Mouse (Mus musculus) layer of hippocampus, postnatal 10 days (tissue): Measurements from ENCODE around the gene Rock2. TPM values are rescaled to one million over a fixed set of nuclear protein-coding genes. Genes with fewer than 3 reads are reported as not detected.

Experiments used
- DNase-seq, 2 experiments: peaks; one replicate each; pipeline ENCODE4 v3.0.0; 2021; ENCODE audit warnings: low spot score in 2 of 2
- total RNA-seq, 2 experiments: library from RNA; stranded (reverse); gene quantifications; 2 replicates each; pipeline ENCODE4 v1.2.3; 2021

Gene Rock2
- total RNA-seq, 2 experiments from 2014 or later = 79.1 to 79.4 TPM

DNA sequence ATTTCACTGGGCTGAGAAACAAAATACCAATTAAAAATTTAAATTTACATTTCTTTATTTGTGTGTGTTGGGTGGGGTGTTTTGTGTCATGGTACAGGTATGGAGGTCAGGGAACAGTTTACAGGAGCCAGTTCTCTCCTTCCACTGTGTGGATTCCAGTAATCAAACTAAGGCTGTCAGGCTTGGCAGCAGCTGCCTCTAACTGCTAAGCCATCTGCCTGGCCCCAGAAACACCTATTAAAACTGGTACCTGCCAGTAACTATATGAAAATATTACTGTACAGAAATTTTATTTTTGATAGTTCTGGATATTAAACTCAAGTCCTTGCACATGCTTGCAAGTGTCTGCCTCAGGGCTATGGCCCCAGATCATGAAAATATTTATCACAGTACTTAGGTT, 4.1 kb downstream of the Rock2 start:
- DNase-seq = no peak

DNA sequence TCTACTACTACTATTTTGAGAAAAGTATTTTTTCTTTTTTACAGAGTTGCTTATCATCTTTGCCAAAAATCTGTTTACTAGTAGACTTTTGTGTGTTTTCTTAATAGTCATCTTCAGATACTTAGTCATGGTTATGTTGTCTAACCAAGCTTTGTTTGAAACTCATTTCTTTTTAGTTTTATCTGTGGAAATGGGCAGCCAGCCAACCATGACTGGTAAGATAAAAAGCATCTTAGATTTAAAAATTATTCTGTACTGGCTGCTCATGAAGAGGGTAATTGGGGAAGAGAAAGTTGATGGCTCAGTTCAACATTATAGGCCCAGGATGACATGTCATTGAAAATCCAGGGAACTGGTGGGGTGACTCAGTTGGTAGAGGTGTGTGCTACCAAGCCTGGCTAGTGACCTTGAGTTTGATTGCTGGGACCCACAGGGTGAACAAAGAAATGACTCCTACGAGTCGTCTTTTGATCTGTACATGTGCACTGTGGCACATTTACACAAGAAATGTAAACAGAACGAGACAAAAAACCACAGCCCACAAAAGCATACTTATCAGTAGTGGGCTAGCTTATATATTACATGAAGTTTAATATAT, 6.0 kb downstream of the Rock2 start:
- DNase-seq = no peak

DNA sequence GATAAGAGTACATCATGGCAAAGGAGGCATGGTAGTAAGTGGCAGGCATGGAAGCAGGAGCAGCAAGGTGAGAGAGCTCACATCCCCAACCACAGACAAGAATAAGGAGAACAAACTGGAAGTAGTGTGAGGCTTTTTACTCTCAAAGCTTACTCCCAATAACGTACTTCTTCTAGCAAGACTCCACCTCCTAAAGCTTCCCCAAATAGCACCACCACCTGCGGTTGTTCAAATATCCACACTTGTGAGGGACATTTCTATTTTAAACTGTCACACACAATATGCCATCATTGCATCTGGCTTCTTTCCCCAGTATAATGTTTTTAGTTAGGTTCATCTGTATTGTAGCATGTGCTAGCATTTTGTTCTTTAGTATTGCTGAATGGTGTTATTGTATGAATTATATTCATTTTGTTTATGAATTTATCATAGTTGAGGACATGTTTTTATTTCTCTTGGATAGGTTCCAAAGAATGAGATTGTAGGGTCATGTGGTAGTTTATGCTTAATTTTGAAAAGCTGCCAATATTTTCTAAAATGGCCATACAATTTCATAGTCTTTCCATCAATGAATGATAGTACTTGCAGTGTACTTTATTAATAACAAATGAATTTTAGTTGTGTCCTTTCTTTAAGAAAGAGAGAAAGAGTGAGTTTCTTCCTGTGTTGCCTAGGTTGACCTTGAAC, 9.4 kb downstream of the Rock2 start:
- DNase-seq = no peak

DNA sequence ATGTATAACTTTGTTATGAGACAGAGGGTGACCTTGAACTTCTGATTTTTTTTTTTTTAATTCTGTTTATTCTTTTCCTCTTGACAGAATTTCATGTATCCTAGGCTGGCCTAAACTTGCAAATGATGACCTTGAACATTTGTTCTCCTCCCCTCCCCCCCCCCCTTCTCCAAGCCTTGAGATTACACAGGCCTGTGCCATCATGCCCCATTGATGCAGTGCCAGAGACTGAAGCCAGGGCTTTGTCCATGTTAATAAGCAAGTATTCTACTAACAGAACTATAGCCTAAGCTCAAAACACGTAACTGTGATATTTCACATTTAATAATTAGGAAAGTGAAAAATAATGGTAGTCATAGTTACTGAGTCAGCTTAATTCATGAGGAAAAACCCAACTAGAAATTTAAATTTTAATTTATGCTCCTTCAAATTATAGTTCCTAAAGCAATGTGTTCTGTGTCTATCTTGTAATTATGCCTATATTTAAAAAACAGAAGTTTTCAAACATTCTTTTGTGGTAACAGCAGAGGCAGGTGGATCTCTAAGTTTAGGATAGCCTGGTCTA, 12.7 kb downstream of the Rock2 start:
- no peak for DNase-seq

DNA sequence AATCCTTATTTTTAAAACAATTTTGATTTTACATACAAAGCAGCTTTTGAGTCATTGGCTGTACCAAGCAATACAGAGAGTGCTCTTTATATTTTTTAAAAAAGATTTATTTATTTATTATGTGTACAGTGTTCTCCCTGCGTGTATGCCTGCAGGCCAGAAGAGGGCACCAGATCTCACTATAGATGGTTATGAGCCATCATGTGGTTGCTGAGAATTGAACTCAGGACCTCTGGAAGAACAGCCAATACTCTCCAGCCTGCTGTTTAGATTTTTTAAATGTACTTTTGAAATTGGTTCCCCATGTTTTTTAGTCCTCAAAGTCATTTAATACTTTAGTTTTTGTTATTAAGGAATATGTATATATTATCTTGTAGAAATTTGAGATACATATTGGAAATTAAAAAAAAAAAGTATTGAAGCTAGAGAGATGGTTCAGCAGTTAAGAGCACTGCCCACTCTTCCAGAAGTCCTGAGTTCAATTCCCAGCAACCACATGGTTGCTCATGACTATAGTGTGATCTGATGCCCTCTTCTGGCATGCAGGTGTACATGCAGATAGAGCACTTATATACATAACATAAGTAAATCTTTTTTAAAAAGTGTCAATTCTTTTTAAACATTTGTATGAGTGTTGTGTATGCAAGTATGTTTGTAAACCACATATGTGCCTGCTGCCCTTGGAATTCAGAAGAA, 13.4 kb downstream of the Rock2 start:
- DNase-seq = no peak

DNA sequence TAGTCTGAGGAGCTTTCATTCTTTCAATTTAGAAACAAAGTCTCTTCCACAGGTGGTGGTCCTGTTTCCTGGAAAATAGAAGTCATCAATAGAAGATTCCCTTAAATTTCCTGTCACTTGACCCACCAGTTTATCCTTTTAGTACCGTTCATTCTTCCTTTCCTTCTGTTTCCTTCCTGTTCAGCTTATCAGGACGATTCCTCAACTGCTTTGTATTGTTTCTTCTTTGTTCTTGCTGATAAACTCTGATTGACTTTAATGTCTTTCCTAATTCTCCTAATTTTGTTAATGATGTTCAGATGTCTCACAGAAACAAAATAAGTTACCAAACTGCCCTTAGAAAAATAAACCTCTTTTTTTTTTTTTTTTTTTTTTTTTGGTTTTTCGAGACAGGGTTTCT, 16.8 kb downstream of the Rock2 start:
- DNase-seq = no peak

DNA sequence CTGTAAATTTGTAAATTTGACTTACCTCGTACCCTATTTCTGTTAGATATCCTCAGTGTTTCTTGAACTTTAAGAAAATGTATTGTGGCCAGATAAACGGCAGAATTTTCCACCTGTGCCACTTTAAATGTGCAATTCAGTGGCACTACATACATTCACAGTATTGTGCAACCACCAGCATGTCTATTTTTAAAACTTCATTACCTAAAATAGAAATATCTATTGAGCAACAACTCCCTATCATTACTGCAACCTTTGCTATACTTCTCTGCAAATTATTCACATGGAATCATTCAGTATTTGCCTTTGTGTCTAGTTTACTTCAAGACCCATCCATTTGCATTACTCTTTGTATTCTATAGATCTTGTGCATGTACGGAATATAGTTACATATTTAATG, 17.9 kb downstream of the Rock2 start:
- no peak for DNase-seq

DNA sequence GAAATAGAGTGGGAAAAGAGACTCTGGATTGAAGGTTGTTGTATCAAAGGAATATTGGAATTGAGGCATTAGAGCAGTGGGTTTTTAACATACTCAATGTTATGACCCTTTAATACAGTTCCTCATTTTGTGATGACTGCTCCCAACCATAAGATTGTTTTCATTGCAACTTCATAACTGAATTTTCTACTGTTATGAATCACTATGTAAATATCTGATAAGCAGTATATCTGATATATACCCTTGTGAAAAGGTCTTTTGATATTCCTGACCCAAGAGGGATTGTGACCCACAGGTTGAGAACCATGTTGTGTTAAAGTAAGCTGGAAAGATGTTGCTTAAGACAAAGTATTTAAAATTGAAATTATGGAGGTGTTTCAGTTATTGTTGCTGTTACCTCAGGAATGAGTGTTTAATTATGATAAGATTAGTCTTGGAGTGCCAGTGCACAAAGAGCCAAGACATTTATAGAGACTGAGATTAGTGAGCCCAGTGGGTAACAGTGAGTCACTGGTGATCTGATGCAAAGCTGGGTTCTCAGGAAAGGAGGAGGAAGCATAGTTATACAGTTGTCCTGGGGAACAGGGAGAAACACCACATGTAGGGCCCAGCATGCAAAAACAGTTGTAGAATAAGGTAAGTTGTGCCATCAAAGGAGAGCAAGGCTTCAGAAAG, 25.6 kb downstream of the Rock2 start:
- DNase-seq = no peak

DNA sequence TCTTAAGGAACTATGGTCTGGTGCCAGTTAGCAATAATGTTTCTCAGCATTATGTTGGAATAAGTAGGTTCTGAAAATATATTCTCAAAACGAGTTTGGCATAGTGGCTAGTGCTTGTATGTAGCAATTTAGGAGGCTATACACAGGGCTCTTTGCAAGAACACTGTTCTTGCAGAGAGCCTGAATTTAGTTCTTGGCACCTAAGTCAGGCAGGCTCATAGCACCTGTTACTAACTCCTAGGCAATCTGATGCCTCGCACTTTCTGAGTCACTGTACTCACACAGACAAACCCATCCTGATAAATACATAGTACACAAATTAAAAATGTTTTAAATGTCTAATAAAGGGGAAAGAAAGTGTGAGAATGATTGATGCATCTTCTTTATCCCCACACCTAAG, 33.2 kb downstream of the Rock2 start:
- DNase-seq = no peak

DNA sequence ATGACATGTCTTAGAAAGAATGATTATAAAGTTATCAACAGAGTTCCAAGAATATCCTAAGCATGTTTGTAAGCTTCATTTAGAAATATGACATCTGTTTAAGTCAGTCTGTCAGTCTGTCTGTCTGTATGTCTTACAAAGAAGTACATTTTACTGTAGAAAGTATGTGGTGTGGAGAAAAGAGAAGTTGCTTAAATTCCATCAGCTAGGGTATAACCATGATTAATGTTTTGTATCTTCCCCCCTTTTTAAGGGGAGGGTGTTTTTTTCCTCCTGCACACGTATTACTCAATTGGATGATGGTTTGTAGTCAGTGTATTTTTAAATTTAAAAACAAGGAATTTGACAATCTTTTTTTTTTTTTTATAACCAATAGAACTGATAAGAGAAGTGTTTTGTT, 39.7 kb downstream of the Rock2 start:
- DNase-seq = no peak

DNA sequence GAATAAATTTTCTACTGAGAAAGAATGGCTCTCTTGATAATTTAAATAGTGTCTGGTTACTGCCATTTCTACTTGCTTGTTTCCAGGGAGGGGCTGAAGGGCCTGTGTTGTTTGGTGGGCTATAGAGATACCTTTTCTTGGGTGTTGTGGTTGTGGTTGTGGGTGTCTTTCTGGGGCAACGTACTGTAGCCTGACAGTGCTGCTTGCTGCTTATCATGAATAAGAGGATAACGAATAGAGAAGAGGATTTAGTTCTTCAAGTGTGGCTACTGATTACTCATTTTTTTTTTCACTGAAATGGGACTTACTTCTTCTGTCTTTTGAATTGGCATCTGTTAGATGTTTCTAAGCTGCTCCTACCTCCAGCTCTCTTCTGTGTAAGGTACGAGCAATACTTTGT, 47.3 kb downstream of the Rock2 start:
- no peak for DNase-seq

DNA sequence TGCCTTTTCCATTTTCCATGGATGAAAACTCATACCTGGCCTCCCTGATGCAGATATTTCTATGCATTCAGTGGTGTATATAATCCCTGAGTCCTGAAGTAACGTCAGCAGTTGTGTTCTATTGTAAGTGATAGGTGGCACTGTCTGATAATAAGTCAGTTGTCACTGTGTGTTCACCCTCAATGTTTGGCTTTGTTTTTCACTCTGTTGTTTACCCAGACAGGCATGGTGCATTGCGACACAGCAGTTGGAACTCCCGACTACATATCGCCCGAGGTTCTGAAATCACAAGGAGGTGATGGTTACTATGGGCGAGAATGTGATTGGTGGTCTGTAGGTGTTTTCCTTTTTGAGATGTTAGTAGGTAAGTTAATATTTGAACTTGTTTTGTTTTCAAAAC, 53.5 kb downstream of the Rock2 start:
- DNase-seq = no peak

DNA sequence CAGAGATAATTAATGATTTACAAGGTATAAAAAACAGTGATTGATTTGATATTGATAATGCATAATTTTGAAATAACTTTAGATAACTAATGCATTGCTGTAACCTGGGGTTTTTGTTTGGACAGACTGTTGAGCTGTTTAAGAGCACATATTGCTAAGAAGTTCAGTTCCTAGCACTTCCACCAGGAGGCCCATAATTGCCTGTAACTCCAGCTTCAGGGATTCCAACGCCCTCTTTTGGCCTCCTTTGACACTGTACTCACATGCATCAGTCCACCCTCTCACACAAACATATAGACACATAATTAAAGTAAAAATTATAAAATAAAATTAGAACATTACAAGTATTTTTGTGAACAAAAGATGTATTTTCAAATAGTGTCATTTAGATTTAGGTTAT, 64.2 kb downstream of the Rock2 start:
- no peak for DNase-seq

DNA sequence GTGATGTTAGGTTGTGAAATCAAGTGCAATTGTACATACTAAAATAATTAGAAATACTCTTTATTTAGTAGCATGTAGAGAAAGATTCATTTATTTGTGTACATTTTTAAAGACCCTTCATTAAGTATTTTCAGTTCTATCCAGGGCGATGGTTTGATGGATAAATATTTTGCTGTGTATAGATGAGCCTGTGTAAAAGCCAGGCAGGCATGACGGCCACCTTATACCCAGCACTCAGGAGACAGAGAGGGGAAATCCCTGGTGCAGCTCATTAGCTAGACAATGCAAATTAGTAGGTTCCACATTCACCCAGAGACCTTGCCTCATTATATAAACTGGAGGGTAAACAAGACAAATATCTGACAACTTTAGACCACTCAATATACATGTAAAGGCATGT, 68.7 kb downstream of the Rock2 start:
- no peak for DNase-seq

DNA sequence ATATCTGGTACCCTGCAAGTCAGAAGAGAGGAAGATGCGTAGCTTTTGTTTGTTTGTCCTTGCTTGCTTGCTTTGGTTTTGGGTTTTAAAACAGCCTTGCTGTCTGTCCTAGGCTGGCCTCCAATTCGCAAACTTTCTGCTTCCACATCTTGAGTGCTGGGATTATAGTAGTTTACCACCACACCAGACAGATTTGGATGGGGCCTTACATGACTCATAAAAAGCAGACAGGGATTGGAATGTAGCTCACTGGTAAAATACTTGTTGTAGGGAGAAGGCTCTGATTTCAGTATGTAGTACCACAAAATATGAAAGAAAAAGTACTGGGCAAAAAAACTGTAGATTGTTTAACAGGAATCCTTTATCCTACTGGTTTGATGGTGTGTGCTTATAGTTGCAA, 72.1 kb downstream of the Rock2 start:
- no peak for DNase-seq

DNA sequence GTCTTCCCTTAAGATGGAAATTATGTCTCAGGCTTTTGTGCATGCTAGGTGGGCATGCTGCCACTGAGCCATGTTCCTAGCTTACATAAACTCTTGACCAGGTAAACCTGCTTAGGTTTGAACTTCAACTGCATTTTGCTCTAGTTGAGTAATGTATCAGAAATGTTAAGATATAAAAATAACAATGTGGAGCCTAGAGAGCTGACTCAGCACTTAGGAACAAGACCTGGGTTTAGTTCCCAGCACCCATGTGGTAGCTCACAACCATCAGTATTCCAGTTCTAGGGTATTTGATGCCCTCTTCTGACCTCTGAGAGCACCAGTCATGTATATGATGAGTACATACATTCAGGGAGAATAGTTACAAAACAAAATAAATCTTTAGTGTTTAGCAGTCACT, 82.4 kb downstream of the Rock2 start:
- no peak for DNase-seq

DNA sequence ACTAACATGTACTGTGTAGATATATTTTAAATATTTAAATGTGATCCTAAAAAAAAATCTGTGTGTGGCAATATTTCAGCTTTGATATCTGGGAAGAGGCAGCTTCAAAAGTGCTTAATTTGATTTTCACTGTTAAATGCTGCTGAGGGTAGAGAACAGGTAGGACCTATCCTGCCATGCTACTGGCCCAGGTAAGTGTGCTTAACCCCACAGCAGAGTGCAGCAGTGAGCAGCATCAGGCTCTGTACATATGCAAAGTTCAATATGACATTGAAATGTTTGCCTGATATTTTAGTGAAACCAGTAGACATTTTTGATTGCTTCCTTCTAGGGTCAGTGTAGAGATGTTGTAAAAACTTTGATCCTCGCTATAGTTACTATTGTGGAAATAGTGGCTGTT, 91.1 kb downstream of the Rock2 start:
- DNase-seq = no peak

DNA sequence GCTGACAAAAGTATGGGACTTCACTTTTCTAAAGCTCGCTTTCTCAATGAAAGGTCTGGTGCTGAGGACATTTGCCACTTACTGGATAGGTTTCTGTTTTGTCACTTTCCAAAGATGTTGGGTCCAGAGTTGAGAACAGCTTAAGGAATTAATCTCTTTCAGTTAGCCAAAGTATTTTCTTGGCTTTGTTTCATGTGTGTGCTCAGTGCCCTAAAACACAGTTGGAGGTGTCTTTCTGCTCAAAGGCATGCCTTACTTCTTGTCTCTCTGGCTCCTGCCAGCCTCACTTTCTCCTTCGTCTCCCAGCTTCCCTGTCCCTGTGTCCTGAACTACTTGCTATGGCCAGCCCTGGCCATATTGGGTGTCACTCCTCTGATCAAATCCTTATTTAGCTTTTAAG, 96.7 kb downstream of the Rock2 start:
- DNase-seq = no peak

DNA sequence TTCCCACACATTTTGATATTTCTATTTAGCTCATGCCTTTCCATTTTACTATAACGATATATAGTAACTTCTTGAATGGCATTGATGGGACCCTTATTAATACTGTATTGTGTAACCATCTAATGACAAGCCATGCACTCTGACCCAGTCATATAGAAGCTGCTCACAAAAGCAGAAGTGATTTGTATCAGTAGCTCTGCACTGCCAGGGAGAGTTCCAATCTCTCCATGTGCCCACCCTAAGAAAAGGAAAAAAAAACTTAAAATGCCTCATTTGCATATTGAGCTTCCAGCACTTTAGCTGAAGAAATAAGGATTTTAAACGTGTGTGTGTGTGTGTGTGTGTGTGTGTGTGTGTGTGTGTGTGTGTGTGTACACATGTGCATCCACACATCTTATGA, 97.7 kb downstream of the Rock2 start:
- DNase-seq = no peak

DNA sequence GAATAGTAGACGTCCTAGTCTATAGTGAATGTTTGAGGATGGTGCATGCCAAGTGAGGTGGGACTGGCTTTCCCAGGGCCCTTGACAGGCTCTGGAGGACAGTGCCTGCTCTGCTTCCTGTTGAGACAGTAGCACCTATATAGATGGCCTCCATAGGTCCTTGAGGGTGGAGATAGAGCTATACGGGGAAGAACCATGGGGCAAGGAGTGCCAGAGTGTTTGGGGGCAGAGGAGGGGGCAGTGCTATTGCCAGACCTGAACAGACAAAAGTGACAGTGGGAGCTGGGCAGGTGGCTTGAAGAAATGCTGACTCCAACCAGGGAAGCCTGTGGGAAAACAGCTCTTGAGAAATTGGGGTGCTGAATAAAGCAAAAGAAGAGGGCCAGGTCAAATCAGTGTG, 99.6 kb downstream of the Rock2 start:
- no peak for DNase-seq

DNA sequence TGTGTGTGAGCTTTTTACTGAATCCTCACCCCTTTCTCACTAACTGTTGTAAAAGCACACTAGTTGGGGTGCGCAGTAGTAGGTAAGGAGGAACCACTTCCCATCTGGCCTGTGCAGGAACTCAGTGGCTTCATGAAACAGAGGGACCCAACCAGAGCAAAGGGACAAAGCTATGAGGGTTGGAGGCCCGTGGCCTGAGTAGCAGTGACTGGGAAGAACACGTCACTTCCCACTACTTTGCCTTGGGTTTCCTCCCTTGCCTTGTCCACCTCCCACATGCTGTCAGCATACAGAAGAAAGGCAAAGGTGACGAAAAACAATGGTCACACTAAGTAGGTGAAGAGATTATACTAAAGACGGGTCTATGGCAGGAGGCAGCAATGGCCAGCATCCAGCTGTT, 101.6 kb downstream of the Rock2 start:
- no peak for DNase-seq

DNA sequence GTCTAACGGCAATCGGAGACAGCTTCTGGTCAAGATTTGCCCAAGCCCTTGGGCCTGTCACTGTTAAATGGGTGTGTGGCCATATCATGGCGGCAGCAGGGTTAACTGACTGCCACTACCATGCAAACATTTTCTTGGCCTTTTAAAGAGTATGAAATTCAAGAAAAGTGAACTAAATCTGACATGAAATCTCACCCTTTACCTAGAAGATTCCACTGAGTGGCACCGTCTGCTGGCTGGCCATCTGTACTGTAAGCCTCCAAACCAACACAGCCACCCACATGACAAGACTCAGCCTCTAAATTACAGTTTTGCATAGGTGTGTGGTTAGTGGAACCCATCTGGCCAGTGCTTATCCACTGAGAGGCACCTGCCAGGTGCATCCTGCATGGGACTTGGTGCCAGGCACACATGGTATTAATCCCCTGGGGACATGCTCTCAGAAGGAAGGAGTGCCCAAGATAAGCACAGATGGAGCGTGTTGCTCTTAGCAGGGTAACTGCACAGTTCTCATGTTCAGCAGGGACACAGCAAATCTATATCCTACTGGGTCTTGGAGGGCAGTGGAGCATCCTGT, 102.3 kb downstream of the Rock2 start:
- DNase-seq = no peak
